Mouse (Mus musculus): Measurements from ENCODE around the gene Catsperd. TPM values are rescaled to one million over a fixed set of nuclear protein-coding genes. Genes with fewer than 3 reads are reported as not detected.

Catsperd gene
- polyA plus RNA-seq, 1 experiment from 2014 or later = 0.31 TPM

DNA sequence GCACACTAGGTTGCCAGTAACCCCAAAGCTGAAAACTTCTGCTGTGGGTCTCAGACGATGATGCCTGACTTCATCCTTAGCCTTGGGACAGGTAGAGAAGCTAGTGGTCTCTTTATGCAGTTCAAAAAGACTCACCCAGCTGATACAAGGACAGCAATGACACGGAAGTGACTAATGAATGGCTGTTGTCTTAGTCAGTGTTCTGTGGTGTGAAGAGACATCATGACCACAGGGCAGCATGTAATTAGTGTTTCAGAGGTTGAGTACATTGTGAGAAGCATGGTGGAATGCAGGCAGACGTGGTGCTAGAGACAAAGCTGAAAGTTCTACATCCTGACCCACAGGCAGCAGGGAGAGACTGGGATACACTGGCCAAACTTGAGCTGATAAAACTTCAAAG is 39.6 kb downstream of the Catsperd start:
- Histone ChIP-seq H3K27ac (replicated peaks; ENCODE audit: low read depth, low read length) (no peak overlapping the region), H3K9me3 (ENCODE audit: control insufficient read depth, low read length) (no peaks in the 10 kb centered on the region), H3K4me1 (ENCODE audit: control insufficient read depth, insufficient read depth, low read length) (0 out of 2 replicates have a peak, but pooled peaks cover 5% of the 10 kb centered on the region), H3K4me2 (ENCODE audit: low read depth, low read length) (no peak overlapping the region), H3K4me3 (ENCODE audit: low read depth, low read length) (no peak overlapping the region), H3K27me3 (replicated peaks; ENCODE audit: control insufficient read depth, insufficient read depth, low read length) (peaks cover 6% of the 10 kb centered on the region; the same call in 1 of the 2 replicates), H3K9ac (ENCODE audit: low read depth, low read length) (no peak overlapping the region), H3K36me3 (ENCODE audit: control insufficient read depth, insufficient read depth, low read length) (no peaks in the 10 kb centered on the region)
- no peak for DNase-seq (ENCODE audit: low spot score)
- ATAC-seq (ENCODE audit: low read depth) = no peak
- WGBS = 55% methylated on average over 3 of the region's 3 CpGs

DNA sequence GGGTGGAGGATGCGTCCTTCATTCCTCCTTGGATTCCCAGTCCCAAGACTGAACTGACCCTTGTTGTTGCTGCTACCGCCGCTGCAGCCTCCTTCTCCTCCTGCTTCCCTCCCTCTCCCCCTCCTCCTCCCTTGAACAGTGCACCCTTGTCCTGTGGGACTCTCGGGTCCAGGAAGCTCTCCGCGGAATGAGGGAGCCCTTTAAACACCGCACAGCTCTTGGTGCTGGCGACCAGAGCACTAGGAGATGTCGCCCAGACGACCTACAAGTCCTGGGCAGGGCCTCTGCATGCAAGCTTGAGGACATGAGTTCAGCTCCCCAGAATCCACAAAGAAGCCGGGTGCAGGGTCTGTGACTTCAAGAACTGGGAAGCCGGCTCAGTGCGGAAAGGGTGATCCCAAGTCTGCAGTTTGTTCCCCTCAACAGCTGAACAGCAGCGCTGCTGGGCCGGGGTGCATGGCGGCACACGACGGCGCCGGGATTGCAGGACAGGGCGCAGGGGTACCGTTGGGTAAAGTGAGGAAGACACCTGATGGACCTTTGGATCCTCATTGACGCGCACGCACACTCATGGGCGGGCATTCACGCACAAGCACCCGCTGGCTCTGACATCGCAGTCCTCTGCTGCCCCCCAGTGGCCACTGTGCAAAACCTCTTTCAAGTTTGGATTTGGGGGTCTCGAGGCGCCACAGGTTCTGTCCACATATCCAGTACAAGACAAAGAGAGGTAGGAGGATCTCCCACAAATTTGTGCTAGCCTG is 40.6 kb downstream of the Catsperd start:
- ATAC-seq (ENCODE audit: low read depth) (0 out of 2 replicates have a peak, but pooled peaks have one; percentile 3), DNase-seq (ENCODE audit: low spot score) (peak; percentile 92)
- no peak overlapping the region for H3K27ac ChIP-seq (replicated peaks; ENCODE audit: low read depth, low read length)
- WGBS = 4% methylated on average over 31 of the region's 31 CpGs
- H3K9ac ChIP-seq (ENCODE audit: low read depth, low read length) = peak overlapping the region; percentile 41
- no peaks in the 10 kb centered on the region for H3K9me3 ChIP-seq (ENCODE audit: control insufficient read depth, low read length)
- peak overlapping the region; percentile 45 for H3K4me3 ChIP-seq (ENCODE audit: low read depth, low read length)
- H3K4me1 ChIP-seq (ENCODE audit: control insufficient read depth, insufficient read depth, low read length) = 0 out of 2 replicates have a peak, but pooled peaks cover 5% of the 10 kb centered on the region
- peaks cover 6% of the 10 kb centered on the region; the same call in 1 of the 2 replicates for H3K27me3 ChIP-seq (replicated peaks; ENCODE audit: control insufficient read depth, insufficient read depth, low read length)
- peak overlapping the region; percentile 95 for H3K4me2 ChIP-seq (ENCODE audit: low read depth, low read length)
- no peaks in the 10 kb centered on the region for H3K36me3 ChIP-seq (ENCODE audit: control insufficient read depth, insufficient read depth, low read length)

DNA sequence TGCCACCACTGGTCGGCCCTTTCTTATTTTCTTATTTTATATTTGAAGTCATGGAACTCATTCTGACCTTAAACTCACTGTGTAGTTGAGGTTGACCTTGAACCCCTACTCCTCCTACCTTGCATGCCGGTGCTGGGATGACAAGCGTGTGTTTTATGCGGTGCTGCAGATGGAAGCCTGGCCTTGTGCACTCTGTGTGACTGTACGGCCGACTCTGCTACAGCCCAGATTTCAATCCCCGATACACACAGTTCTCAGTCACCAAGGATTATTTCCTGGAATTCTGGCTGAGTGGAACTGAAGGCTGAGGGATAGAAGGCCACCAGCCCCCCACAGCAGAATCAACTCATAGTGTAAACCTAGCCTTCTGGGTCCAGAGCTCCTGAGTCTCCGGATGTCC is 41.8 kb downstream of the Catsperd start:
- DNase-seq (ENCODE audit: low spot score) (no peak), ATAC-seq (ENCODE audit: low read depth) (no peak)
- 86% methylated on average over 8 of the region's 8 CpGs for WGBS
- H3K9me3 ChIP-seq (ENCODE audit: control insufficient read depth, low read length) = no peaks in the 10 kb centered on the region
- no peak overlapping the region for H3K9ac ChIP-seq (ENCODE audit: low read depth, low read length)
- peaks cover 7% of the 10 kb centered on the region; the same call in 1 of the 2 replicates for H3K4me1 ChIP-seq (ENCODE audit: control insufficient read depth, insufficient read depth, low read length)
- peaks cover 6% of the 10 kb centered on the region; the same call in 1 of the 2 replicates for H3K27me3 ChIP-seq (replicated peaks; ENCODE audit: control insufficient read depth, insufficient read depth, low read length)
- H3K4me3 ChIP-seq (ENCODE audit: low read depth, low read length) = no peak overlapping the region
- H3K4me2 ChIP-seq (ENCODE audit: low read depth, low read length) = no peak overlapping the region
- no peaks in the 10 kb centered on the region for H3K36me3 ChIP-seq (ENCODE audit: control insufficient read depth, insufficient read depth, low read length)
- H3K27ac ChIP-seq (replicated peaks; ENCODE audit: low read depth, low read length) = no peak overlapping the region

DNA sequence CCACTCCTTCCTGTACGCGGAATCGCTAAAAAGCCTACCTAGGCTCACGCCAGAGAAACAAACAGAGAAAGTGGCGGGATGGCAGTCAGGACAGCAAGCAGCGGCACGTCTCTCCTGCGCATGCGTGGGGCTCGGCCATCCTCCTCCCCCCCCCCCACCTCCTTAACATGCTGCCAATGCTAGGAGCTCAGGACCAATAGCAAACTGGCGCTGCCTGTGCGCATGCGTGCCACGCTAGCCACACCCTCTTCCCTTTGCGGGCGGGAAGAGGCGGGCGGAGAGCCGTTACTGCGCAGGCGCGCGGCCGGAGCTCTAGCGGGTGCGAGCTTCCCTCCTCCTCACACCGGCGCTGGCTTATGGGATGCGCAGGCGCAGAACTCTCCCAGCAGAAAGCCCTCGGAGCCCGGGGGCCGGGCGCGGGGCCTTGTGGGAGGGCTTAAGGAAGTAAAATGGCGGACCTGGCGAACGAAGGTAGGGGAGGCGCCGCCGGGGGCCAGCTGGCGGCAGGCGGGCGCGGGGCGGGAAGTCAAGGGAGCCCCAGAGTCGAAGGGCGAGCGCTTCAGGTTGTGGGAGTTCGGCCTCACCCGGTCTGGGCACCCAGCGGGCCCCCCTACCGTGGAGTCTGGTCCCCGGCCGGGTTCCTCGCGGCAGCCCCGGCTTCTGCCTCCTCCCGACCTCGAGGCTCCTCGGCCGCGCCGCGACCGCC is 45.2 kb downstream of the Catsperd start, which contains the start of gene Ranbp3:
Gene Ranbp3, plus strand, starts transcription at position 354 of the 706 bp plus-strand sequence.
- Histone ChIP-seq H3K9me3 (ENCODE audit: control insufficient read depth, low read length) (no peaks in the 10 kb centered on the region), H3K27me3 (replicated peaks; ENCODE audit: control insufficient read depth, insufficient read depth, low read length) (no peaks in the 10 kb centered on the region), H3K27ac (replicated peaks; ENCODE audit: low read depth, low read length) (peak within 1 kb of the TSS; percentile 82), H3K4me2 (ENCODE audit: low read depth, low read length) (peak within 1 kb of the TSS; percentile 80), H3K4me1 (ENCODE audit: control insufficient read depth, insufficient read depth, low read length) (peaks cover 15% of the 10 kb centered on the region), H3K9ac (ENCODE audit: low read depth, low read length) (peak within 1 kb of the TSS; percentile 95), H3K36me3 (ENCODE audit: control insufficient read depth, insufficient read depth, low read length) (peaks cover 28% of the 10 kb centered on the region), H3K4me3 (ENCODE audit: low read depth, low read length) (peak within 1 kb of the TSS; percentile 79)
- DNase-seq (ENCODE audit: low spot score) (peak; percentile 99), ATAC-seq (ENCODE audit: low read depth) (peak; percentile 95)
- 2% methylated on average over 32 of the region's 66 CpGs for WGBS

DNA sequence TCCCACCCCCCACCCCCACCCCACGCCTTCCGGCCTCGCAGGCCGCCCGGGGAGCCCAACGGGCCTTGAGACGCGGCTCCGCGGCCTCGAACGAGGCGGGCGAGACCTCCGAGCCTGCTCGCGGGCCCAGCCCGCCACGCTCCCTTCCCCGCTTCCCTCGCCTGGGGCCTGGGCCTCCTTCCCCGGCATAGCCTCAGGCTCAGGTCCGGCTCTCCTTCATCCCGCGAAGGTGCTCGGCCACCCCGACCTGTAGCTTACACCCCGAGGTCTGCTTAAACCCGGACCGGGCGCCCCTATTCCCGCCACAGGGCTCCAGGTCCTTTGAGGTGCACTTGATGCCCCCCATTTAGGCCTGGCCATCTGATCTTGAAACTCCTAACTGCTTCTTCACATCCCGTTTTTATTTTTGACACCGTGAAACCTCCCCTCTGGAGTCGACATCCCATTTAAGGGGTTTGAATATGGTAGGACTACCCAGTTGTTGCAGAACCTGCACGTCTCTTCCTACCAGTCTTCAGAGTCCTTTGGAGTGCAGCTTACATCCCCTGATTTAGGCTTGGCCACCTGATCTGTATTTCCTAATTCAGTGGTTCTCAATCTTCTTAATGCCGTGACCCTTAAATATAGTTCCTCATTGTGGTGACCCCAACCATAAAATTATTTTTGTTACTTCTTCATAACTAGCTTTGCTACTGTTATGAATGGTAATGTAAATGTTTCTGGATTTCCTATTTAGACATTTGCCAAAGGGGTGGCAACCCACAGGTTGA is 45.9 kb downstream of the Catsperd start:
- ATAC-seq (ENCODE audit: low read depth) = no peak; the same call in 1 of the 2 replicates
- H3K27ac ChIP-seq (replicated peaks; ENCODE audit: low read depth, low read length) = peak overlapping the region; percentile 82
- peak overlapping the region; percentile 95 for H3K9ac ChIP-seq (ENCODE audit: low read depth, low read length)
- H3K9me3 ChIP-seq (ENCODE audit: control insufficient read depth, low read length) = no peaks in the 10 kb centered on the region
- 3% methylated on average over 22 of the region's 37 CpGs for WGBS
- H3K36me3 ChIP-seq (ENCODE audit: control insufficient read depth, insufficient read depth, low read length) = peaks cover 28% of the 10 kb centered on the region
- no peak for DNase-seq (ENCODE audit: low spot score)
- H3K27me3 ChIP-seq (replicated peaks; ENCODE audit: control insufficient read depth, insufficient read depth, low read length) = no peaks in the 10 kb centered on the region
- H3K4me2 ChIP-seq (ENCODE audit: low read depth, low read length) = peak overlapping the region; percentile 80
- peak overlapping the region; percentile 79 for H3K4me3 ChIP-seq (ENCODE audit: low read depth, low read length)
- peaks cover 15% of the 10 kb centered on the region for H3K4me1 ChIP-seq (ENCODE audit: control insufficient read depth, insufficient read depth, low read length)

DNA sequence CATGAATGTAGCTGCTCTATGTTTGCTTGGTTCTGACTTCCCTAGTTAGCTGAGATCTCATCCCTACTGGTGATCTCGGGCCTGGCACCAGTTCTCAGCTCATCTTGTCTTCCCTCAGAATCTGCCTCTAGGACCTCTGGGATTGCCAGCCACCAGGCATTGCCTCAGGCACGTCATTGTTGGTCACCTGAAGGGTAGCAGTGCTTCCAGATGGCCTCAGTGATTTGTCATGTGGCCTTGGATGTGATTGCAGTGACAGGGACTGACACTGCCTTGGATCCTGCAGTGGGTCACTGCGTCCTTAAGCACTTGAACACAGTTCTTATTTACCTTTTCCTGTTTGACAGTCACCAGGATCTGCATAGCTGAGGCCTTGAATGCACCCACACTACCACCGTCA is 53.8 kb downstream of the Catsperd start:
- Histone ChIP-seq H3K4me1 (ENCODE audit: control insufficient read depth, insufficient read depth, low read length) (no peaks in the 10 kb centered on the region), H3K36me3 (ENCODE audit: control insufficient read depth, insufficient read depth, low read length) (peaks cover 46% of the 10 kb centered on the region), H3K4me3 (ENCODE audit: low read depth, low read length) (no peak overlapping the region), H3K4me2 (ENCODE audit: low read depth, low read length) (no peak overlapping the region), H3K9ac (ENCODE audit: low read depth, low read length) (no peak overlapping the region), H3K27ac (replicated peaks; ENCODE audit: low read depth, low read length) (no peak overlapping the region), H3K27me3 (replicated peaks; ENCODE audit: control insufficient read depth, insufficient read depth, low read length) (no peaks in the 10 kb centered on the region), H3K9me3 (ENCODE audit: control insufficient read depth, low read length) (no peaks in the 10 kb centered on the region)
- DNase-seq (ENCODE audit: low spot score) (no peak), ATAC-seq (ENCODE audit: low read depth) (no peak)
- 75% methylated on average over 4 of the region's 4 CpGs for WGBS

DNA sequence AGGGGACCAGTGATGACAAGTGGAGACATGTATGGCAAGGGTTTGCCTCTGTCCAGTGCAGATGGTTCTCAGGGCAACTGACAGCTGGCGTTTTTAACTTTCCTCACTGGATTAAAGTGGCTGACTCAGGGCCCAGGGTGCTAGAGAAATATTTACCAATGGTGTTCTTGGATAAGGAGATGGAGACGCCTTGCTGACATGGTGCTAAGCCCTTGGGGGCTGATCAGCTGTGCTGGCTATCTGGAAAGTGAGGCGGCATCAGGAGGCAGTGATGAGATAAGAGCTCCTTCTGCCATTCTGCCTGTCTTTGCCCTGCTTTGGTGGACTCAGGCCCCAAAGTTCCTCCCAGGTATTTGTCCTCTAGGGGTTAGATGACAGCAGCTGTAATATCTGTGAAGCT is 54.9 kb downstream of the Catsperd start:
- Histone ChIP-seq H3K27ac (replicated peaks; ENCODE audit: low read depth, low read length) (no peak overlapping the region), H3K36me3 (ENCODE audit: control insufficient read depth, insufficient read depth, low read length) (peaks cover 46% of the 10 kb centered on the region), H3K9ac (ENCODE audit: low read depth, low read length) (no peak overlapping the region), H3K9me3 (ENCODE audit: control insufficient read depth, low read length) (no peaks in the 10 kb centered on the region), H3K4me1 (ENCODE audit: control insufficient read depth, insufficient read depth, low read length) (no peaks in the 10 kb centered on the region), H3K4me2 (ENCODE audit: low read depth, low read length) (no peak overlapping the region), H3K4me3 (ENCODE audit: low read depth, low read length) (no peak overlapping the region), H3K27me3 (replicated peaks; ENCODE audit: control insufficient read depth, insufficient read depth, low read length) (no peaks in the 10 kb centered on the region)
- 58% methylated on average over 3 of the region's 3 CpGs for WGBS
- no peak for DNase-seq (ENCODE audit: low spot score)
- no peak for ATAC-seq (ENCODE audit: low read depth)

DNA sequence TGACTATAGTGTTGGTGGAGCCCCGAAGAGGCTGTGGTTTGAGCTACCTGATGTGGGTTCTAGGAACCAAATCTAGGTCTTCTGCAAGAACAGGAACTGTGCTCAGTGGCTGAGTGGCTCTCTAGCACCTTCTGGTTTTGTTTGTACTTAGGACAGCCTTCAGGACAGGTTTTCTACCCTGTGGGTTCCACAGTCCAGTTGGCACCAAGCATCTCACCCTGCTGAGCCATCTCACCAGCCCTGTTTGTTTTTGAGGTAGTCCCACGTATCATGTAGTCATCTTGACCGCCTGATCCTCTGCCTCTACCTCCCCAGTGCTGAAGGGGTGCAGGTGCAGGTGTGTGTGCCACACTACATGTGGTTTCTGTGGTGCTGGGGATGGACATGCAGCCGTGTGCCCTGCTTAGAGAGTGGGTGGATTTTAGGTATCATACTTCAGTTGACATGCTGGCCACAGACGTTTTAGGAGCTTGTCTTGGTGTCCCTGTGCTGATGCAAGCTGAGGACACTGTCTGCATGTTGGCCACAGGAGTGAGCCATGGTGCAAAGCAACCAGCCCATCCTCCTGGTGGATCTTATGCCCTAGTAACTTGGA is 55.7 kb downstream of the Catsperd start:
- Histone ChIP-seq H3K4me1 (ENCODE audit: control insufficient read depth, insufficient read depth, low read length) (no peaks in the 10 kb centered on the region), H3K9me3 (ENCODE audit: control insufficient read depth, low read length) (no peaks in the 10 kb centered on the region), H3K27ac (replicated peaks; ENCODE audit: low read depth, low read length) (no peak overlapping the region), H3K4me3 (ENCODE audit: low read depth, low read length) (no peak overlapping the region), H3K9ac (ENCODE audit: low read depth, low read length) (no peak overlapping the region), H3K4me2 (ENCODE audit: low read depth, low read length) (no peak overlapping the region), H3K36me3 (ENCODE audit: control insufficient read depth, insufficient read depth, low read length) (peaks cover 51% of the 10 kb centered on the region), H3K27me3 (replicated peaks; ENCODE audit: control insufficient read depth, insufficient read depth, low read length) (no peaks in the 10 kb centered on the region)
- 84% methylated on average over 5 of the region's 5 CpGs for WGBS
- no peak for ATAC-seq (ENCODE audit: low read depth)
- no peak for DNase-seq (ENCODE audit: low spot score)
